Mouse (Mus musculus) gastrocnemius, postnatal 4 days (tissue): ENCODE measurements around the gene Eefsec. TPM values are rescaled to one million over a fixed set of nuclear protein-coding genes. Genes with fewer than 3 reads are reported as not detected.

ENCODE experiments used
- DNase-seq, 2 experiments: peaks; one replicate each; pipeline ENCODE4 v3.0.0; 2021 to 2022; ENCODE audit warnings: low spot score in 2 of 2, mixed read lengths in 2 of 2
- total RNA-seq, 2 experiments: library from RNA; stranded (reverse); gene quantifications; 2 replicates each; pipeline ENCODE4 v1.2.3; 2021

Gene Eefsec
- total RNA-seq, 2 experiments from 2014 or later, result 13.8 to 14.4 TPM

DNA sequence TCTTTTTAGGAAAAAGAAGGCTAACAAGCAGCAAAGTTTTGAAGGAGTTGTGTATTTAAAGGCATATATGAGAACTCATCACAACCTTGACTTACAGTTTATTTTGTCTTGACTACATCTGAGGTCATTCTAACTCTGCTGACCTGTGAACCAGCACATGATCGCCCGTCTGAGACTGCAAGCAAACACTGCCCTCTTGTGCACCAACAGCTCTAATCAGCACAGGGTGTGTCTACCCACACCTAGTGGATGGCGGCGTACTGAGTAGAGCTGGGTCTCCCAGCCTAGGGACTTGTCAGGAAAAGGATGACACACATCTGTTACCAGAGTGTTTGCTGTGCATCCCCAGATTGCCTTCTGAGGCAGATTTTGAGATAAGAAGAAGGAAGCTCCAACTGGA is 15.1 kb downstream of the Eefsec start:
- DNase-seq, result no peak

DNA sequence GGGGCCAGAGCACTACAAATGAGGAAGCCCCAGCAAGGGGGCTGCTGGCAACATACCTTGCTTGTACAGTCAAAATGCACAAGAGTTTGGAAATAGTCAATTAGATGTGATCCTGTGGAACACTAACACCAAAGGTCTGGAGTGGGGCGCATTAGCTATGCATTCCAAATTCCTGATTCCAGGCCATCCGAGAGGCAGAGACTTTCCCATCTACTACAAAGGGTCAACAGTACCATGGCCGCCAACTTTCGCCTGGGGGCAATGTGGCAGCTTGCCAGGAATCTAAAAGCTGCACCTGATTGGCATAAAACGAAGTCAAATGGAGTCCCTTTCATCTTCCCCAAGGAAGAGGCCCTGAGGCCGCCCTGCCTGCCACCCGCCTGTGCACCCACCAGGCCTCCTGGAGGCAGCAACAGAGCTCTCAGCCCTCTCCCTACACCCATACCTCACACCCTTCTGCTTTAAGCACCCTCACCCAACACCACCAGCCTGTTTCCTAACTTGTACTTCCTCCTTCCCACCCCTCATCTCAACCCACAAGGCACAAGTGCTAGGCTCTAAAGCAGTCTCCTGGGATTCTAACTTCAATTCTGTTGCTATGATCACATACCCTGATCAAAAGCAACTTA is 30.1 kb downstream of the Eefsec start:
- no peak for DNase-seq

DNA sequence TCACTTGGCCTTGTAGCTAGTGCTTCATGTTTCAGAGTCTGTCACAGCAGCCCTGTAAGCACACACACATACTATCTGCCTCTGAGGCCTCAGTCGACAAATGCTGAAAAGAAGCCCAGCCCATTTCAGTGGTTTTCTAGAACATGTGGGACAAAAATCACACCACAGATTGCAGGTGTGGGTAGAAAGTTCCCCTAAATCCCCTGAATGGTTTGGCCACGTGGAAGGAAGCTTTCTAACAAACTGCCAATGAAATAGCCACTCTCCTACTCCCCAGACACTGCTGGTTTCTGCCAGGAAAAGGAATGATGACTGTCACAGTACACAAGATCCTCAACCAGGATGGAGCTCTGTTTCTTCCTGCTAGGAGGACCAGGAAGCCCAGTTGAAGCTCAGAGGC is 33.7 kb downstream of the Eefsec start:
- DNase-seq, result no peak

DNA sequence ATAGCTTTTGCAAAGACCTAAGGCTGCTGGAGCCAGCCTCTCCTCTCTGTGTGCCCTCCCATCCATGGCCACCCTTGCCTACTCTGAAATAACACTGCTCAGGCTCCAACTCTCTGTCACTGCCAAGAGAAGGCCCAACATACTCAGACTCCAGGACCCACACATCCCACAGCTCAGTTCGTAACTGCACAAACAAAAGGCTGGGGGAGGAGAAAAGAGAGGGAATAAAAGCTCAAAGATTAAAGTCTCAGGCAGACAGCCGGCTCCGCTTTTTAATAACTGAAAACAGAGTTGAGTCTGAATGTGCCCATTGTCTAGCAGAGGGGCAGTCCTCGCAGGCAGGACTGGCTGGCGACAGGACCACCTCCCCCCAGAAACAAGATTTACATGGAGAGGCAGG is 36.8 kb downstream of the Eefsec start:
- DNase-seq, result no peak

GRCm38 (mm10) chr6:88400451-88400850 is 45.9 kb downstream of the Eefsec start:
- no peak for DNase-seq

DNA sequence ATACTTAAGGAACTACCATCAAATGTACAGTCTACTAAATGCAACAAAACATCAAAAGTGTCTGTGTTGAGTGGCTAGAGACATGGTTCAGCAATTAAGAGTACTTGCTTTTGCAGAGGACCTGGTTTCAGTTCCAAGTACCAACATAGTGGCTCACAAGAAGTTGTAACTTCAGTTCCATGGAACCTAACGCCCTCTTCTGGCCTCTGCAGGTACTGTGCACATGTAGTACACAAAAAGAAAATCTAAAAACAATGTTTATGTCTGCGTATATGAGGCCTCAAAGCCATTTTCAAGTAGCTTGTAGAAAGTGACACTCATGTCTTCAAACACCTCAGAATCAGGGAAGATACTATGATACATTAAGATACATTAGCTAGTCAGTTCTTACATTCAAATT is 48.4 kb downstream of the Eefsec start:
- no peak for DNase-seq

GRCm38 (mm10) chr6:88388946-88389345 is 57.4 kb downstream of the Eefsec start:
- DNase-seq, result peak in 1 of 2 experiments; percentile 54

GRCm38 (mm10) chr6:88387836-88388724 is 58.3 kb downstream of the Eefsec start:
- no peak for DNase-seq

- DNase-seq, result no peak
Observed at GRCm38 (mm10) chr6:88384420-88385053, 61.8 kb downstream of the Eefsec start.

GRCm38 (mm10) chr6:88383734-88384133 is 62.6 kb downstream of the Eefsec start:
- no peak for DNase-seq

- DNase-seq, result no peak
Observed at GRCm38 (mm10) chr6:88379756-88380155, 66.6 kb downstream of the Eefsec start.

DNA sequence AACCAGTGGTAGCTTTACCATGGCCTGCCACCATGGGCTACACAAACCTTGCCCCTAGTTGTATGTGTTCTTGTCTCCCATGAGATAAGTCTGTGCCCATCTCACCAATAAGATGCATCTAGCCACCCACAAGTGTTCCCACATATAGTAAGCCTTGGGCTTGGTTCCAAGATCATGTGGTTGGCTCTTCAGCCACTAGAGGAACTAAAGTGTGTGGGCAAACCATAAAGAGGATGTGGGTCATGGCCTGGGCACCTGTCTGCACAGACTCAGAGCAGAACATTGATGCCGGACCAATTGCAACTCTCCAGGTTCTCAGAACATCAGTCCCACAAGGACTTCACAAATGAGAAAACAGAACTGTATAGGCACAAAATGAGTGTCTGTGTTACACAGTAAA is 67.5 kb downstream of the Eefsec start:
- DNase-seq, result no peak

- DNase-seq, result no peak
Observed at GRCm38 (mm10) chr6:88374247-88374646, 72.1 kb downstream of the Eefsec start.

GRCm38 (mm10) chr6:88369851-88370635 is 76.3 kb downstream of the Eefsec start:
- peak; percentile 33 to 60 for DNase-seq

GRCm38 (mm10) chr6:88363475-88364012 is 82.8 kb downstream of the Eefsec start:
- DNase-seq, result no peak

DNA sequence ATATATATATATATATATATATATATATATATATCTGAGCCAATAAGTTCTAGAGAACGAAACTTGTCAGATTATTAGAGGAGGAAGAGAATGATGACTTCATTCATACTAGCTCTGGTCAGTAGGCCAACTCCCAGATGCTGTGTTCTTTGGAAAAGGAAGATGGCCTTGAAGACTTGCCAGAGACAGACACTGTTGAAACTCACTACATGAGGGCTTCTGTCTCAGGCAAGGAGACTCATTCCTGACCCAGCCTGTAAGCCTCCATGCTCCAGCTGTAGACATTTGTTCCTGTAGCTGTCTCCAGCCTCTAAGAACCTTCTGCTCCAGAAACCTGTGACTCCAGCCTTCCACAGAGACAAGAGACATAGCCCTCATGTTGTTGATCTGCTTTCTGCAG is 85.2 kb downstream of the Eefsec start:
- DNase-seq, result no peak

GRCm38 (mm10) chr6:88358210-88358609 is 88.1 kb downstream of the Eefsec start:
- no peak for DNase-seq

- DNase-seq, result no peak
Observed at GRCm38 (mm10) chr6:88355866-88356265, 90.5 kb downstream of the Eefsec start.

DNA sequence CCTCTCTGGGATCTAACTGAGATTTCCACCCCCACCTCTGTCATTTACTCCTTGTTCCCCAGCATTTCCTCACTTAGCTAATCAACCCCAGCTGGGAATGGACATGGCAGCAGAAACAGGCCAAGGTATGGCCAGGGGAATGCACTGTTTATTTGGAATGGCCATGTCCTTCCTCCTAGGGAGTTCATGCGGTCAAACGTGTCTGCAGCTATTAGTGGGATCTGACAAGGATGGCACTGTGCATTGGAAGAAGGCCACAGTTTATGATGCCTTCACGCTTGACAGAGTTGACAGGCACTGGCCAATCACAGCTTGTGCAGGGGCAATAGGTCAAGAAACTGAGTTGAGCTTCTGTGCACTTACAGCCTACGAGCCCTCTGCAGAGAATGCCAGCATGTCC is 93.8 kb downstream of the Eefsec start:
- DNase-seq, result no peak

DNA sequence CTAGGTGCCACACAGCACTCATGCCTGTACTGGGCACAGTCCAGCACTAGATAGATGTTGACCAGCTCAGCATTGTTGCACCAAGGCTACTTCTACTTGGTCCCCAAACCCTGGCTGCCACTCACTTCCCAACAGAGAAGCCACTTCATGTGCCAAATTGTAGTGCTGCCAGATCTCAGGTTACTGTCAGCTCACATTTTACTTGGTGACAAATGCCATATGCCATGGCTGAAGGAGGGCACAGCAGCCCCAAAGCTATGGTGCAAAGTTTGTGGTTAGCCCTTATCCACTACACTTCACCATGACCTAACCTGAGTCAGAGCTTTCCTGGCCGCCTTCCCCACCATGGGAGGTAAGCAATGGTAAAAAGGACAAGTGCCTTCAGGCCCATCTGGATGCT is 99.6 kb downstream of the Eefsec start:
- DNase-seq, result no peak

DNA sequence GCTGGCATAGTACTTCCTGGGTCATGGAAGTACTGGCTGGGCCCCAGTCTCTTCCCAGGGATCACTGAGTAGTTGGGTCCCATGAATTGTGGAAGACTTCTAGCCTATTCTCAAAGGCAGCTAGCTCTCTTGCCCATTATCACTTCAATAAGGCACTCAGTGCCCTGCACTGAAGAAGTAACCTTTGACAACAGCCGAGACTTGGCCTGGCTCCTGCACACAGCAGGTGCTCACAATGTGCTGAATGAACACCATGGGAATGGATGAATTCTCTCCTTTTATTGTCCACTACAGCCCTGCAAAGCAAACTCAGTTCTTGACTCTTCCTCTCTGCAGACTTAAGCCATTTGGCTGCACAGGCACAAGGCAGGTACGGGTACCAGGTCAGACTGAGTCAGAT is 101.0 kb downstream of the Eefsec start:
- no peak for DNase-seq
